Mouse (Mus musculus) inflammation-experienced regulatory T-cells (primary cell): Measurements from ENCODE around the gene Tmco5. TPM values are rescaled to one million over a fixed set of nuclear protein-coding genes. Genes with fewer than 3 reads are reported as not detected.

Experiments
- polyA plus RNA-seq, 2 experiments: library from polyadenylated mRNA; unstranded; fragments of 100-300 nt; shearing (Covaris generic); gene quantifications; one replicate each; pipeline ENCODE4 v1.2.1; 2017

Gene Tmco5
- polyA plus RNA-seq: 1 to 10 TPM in 1 of 2 experiments, under 1 TPM in 1; 0.63 to 2.3 TPM

DNA sequence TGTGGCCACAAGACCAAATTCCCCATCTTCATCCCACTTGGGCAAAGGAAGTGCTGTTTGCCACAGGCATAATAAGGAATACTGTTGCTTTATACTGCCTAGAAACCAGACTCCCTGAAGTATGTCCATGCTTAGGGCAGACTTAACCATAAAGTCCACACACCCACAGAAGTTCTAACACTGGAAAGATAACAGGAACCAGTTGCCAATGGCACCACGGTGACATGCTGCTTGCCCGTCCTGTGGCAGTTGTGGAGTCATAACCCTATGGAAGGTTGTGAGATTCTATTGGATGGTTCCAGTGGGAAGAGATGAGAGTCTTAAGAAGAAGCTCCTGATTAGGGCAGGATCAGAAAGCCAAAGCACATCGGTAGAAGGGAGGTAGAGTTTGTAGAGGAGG is at the start of gene Tmco5:
Tmco5 (plus strand) TSS at position 301 of the 400 bp plus-strand sequence.

Other genes with a start within 250 kb of the Tmco5 start
- gene Spred1, start 242.7 kb downstream of the Tmco5 start, polyA plus RNA-seq: 1 to 10 TPM; 1.9 to 4.4 TPM